Mouse (Mus musculus): ENCODE measurements at regions not wholly inside any gene's neighbourhood (a gene's known extent, or its start where the extent isn't known, plus 50 kb on each side); places are given as distances from the start of the nearest gene placed in this dataset.

GRCm38 (mm10) chr2:17887699-17888098 lies 109.1 kb downstream of the H2al2a start:
- TF ChIP-seq CTCF (IDR thresholded peaks at IDR 0.05), result no peak
- TF ChIP-seq EP300 (IDR thresholded peaks at IDR 0.05), result no peak

All from lung, postnatal 0 days (tissue).